Mouse (Mus musculus) MEL (cell line): ENCODE results near the gene Myzap. TPM values are rescaled to one million over a fixed set of nuclear protein-coding genes. Genes with fewer than 3 reads are reported as not detected.

Experiments
- DNase-seq: peaks from one replicate; pipeline ENCODE4 v3.0.0; 2011; ENCODE audit warnings: low read depth, low spot score
- H3K27ac ChIP-seq: 2 replicates; pipeline ENCODE4 v1.5.1; 2012; ENCODE audit warnings: low read depth, mild to moderate bottlenecking, control low read depth, low read length, moderate library complexity; ENCODE audit not compliant: control insufficient read depth
- H3K27me3 ChIP-seq, 2 experiments: fragments of 150-350 bp in 1 of 2; sonication (generic) in 1 of 2; 2 replicates each; pipeline ENCODE4 v1.6.1; 2012; ENCODE audit warnings: low read length in 2 of 2, mild to moderate bottlenecking in 2 of 2, improper control_type of control experiment in 1 of 2, moderate library complexity in 1 of 2; ENCODE audit not compliant: insufficient read depth in 2 of 2, control insufficient read depth in 1 of 2
- H3K36me3 ChIP-seq, 2 experiments: 2 replicates each; pipeline ENCODE4 v1.6.1; 2012 to 2014; ENCODE audit warnings: low read length in 2 of 2, improper control_type of control experiment in 1 of 2, inconsistent platforms in 1 of 2, mild to moderate bottlenecking in 1 of 2; ENCODE audit not compliant: insufficient read depth in 2 of 2, control insufficient read depth in 1 of 2
- H3K4me1 ChIP-seq, 2 experiments: fragments of 150-350 bp in 1 of 2; sonication (generic) in 1 of 2; 2 replicates each; pipeline ENCODE4 v1.6.1; 2012; ENCODE audit warnings: low read length in 2 of 2, improper control_type of control experiment in 1 of 2, mild to moderate bottlenecking in 1 of 2; ENCODE audit not compliant: insufficient read depth in 2 of 2, control insufficient read depth in 1 of 2
- H3K4me3 ChIP-seq, 2 experiments: fragments of 150-350 bp in 1 of 2; sonication (generic) in 1 of 2; 2 replicates each; pipeline ENCODE4 v1.5.1; 2012; ENCODE audit warnings: low read depth in 2 of 2, low read length in 2 of 2, mild to moderate bottlenecking in 2 of 2, moderate library complexity in 2 of 2, control low read depth in 1 of 2, improper control_type of control experiment in 1 of 2; ENCODE audit not compliant: control insufficient read depth in 1 of 2, insufficient read depth in 1 of 2
- H3K79me2 ChIP-seq: 2 replicates; pipeline ENCODE4 v1.6.1; 2012; ENCODE audit warnings: mild to moderate bottlenecking, low read length, moderate library complexity; ENCODE audit not compliant: control insufficient read depth, poor library complexity, insufficient read depth
- H3K9ac ChIP-seq: 2 replicates; pipeline ENCODE4 v1.6.1; 2012; ENCODE audit warnings: low read depth, mild to moderate bottlenecking, control low read depth, low read length, moderate library complexity; ENCODE audit not compliant: control insufficient read depth, poor library complexity, severe bottlenecking
- H3K9me3 ChIP-seq: fragments of 150-350 bp; sonication (generic); replicated peaks from 2 replicates; pipeline ENCODE4 v1.6.1; 2012; ENCODE audit warnings: mild to moderate bottlenecking, low read length, improper control_type of control experiment, moderate library complexity; ENCODE audit not compliant: insufficient read depth
- BHLHE40 ChIP-seq: IDR thresholded peaks from 2 replicates; pipeline ENCODE4 v1.6.1; 2012; ENCODE audit warnings: low read depth, mild to moderate bottlenecking, inconsistent platforms, low read length, improper control_type of control experiment, borderline replicate concordance
- CHD1 ChIP-seq: IDR thresholded peaks from 2 replicates; pipeline ENCODE4 v1.6.1; 2012; ENCODE audit warnings: low read depth, mild to moderate bottlenecking, inconsistent platforms, low read length, improper control_type of control experiment
- CHD2 ChIP-seq: IDR thresholded peaks from 2 replicates; pipeline ENCODE4 v1.6.1; 2011; ENCODE audit warnings: low read length, improper control_type of control experiment
- CTCF ChIP-seq, 3 experiments: IDR thresholded peaks in 2 of 3; conservative IDR thresholded peaks in 1 of 3; 2 replicates each; pipeline ENCODE4 v1.5.1; 2011 to 2012; ENCODE audit warnings: low read length in 3 of 3, low read depth in 2 of 3, mild to moderate bottlenecking in 2 of 3, improper control_type of control experiment in 1 of 3, inconsistent platforms in 1 of 3, mixed read lengths in 1 of 3, moderate library complexity in 1 of 3; ENCODE audit not compliant: control insufficient read depth in 1 of 3, insufficient read depth in 1 of 3, poor library complexity in 1 of 3, severe bottlenecking in 1 of 3
- E2F4 ChIP-seq: IDR thresholded peaks from 2 replicates; pipeline ENCODE4 v1.6.1; 2011; ENCODE audit warnings: low read depth, low read length, improper control_type of control experiment, borderline replicate concordance
- ELF1 ChIP-seq: IDR thresholded peaks from 2 replicates; pipeline ENCODE4 v1.6.1; 2014; ENCODE audit warnings: low read depth, mild to moderate bottlenecking, inconsistent platforms, low read length, improper control_type of control experiment, moderate library complexity
- EP300 ChIP-seq, 2 experiments: IDR thresholded peaks; 2 replicates each; pipeline ENCODE4 v1.6.1; 2011; ENCODE audit warnings: improper control_type of control experiment in 2 of 2, low read length in 2 of 2, low read depth in 1 of 2, mild to moderate bottlenecking in 1 of 2
- ETS1 ChIP-seq: IDR thresholded peaks from 2 replicates; pipeline ENCODE4 v1.6.1; 2012; ENCODE audit warnings: low read depth, mild to moderate bottlenecking, inconsistent platforms, low read length, improper control_type of control experiment, moderate library complexity
- GABPA ChIP-seq: IDR thresholded peaks from 2 replicates; pipeline ENCODE4 v1.6.1; 2012; ENCODE audit warnings: low read depth, mild to moderate bottlenecking, inconsistent platforms, low read length, improper control_type of control experiment, moderate library complexity
- HCFC1 ChIP-seq: IDR thresholded peaks from 2 replicates; pipeline ENCODE4 v1.6.1; 2012; ENCODE audit warnings: low read depth, mild to moderate bottlenecking, inconsistent platforms, low read length, improper control_type of control experiment, moderate library complexity
- JUND ChIP-seq: IDR thresholded peaks from 2 replicates; pipeline ENCODE4 v1.6.1; 2011; ENCODE audit warnings: low read depth, mild to moderate bottlenecking, improper control_type of control experiment, low read length
- KAT2A ChIP-seq: conservative IDR thresholded peaks from 2 replicates; pipeline ENCODE4 v1.6.1; 2012; ENCODE audit warnings: low read depth, low read length, improper control_type of control experiment, inconsistent platforms
- MAFK ChIP-seq: IDR thresholded peaks from 2 replicates; pipeline ENCODE4 v1.6.1; 2011; ENCODE audit warnings: low read depth, mild to moderate bottlenecking, low read length, improper control_type of control experiment, borderline replicate concordance
- MAX ChIP-seq: IDR thresholded peaks from 2 replicates; pipeline ENCODE4 v1.6.1; 2011; ENCODE audit warnings: low read length, improper control_type of control experiment
- MEF2A ChIP-seq: IDR thresholded peaks from 2 replicates; pipeline ENCODE4 v1.6.1; 2014; ENCODE audit warnings: low read depth, mild to moderate bottlenecking, inconsistent platforms, low read length, improper control_type of control experiment; ENCODE audit not compliant: poor library complexity, insufficient replicate concordance, severe bottlenecking; ENCODE audit errors: extremely low read depth
- MXI1 ChIP-seq: IDR thresholded peaks from 2 replicates; pipeline ENCODE4 v1.6.1; 2011; ENCODE audit warnings: mild to moderate bottlenecking, low read depth, low read length, improper control_type of control experiment
- MYB ChIP-seq: IDR thresholded peaks from 2 replicates; pipeline ENCODE4 v1.6.1; 2011; ENCODE audit warnings: mild to moderate bottlenecking, low read depth, low read length, improper control_type of control experiment
- MYC ChIP-seq: IDR thresholded peaks from 2 replicates; pipeline ENCODE4 v1.6.1; 2011; ENCODE audit warnings: low read depth, mild to moderate bottlenecking, low read length, improper control_type of control experiment, moderate library complexity
- NELFE ChIP-seq: IDR thresholded peaks from 2 replicates; pipeline ENCODE4 v1.6.1; 2011; ENCODE audit warnings: low read depth, low read length, improper control_type of control experiment
- NRF1 ChIP-seq: IDR thresholded peaks from 2 replicates; pipeline ENCODE4 v1.6.1; 2014; ENCODE audit warnings: low read depth, mild to moderate bottlenecking, inconsistent platforms, low read length, improper control_type of control experiment, moderate library complexity; ENCODE audit not compliant: poor library complexity, insufficient read depth, severe bottlenecking
- POLR2AphosphoS2 ChIP-seq: IDR thresholded peaks from 2 replicates; pipeline ENCODE4 v1.6.1; 2011; ENCODE audit warnings: low read length, improper control_type of control experiment
- POLR2AphosphoS5 ChIP-seq: IDR thresholded peaks from 2 replicates; pipeline ENCODE4 v1.6.1; 2012; ENCODE audit warnings: low read depth, borderline replicate concordance, mild to moderate bottlenecking, inconsistent platforms, low read length, moderate library complexity, mixed read lengths
- RAD21 ChIP-seq: IDR thresholded peaks from 2 replicates; pipeline ENCODE4 v1.6.1; 2011; ENCODE audit warnings: mild to moderate bottlenecking, low read depth, low read length, improper control_type of control experiment
- RCOR1 ChIP-seq: IDR thresholded peaks from 2 replicates; pipeline ENCODE4 v1.6.1; 2012; ENCODE audit warnings: low read depth, mild to moderate bottlenecking, inconsistent platforms, low read length, improper control_type of control experiment
- SIN3A ChIP-seq: IDR thresholded peaks from 2 replicates; pipeline ENCODE4 v1.6.1; 2012; ENCODE audit warnings: low read length, improper control_type of control experiment, inconsistent platforms
- SMC3 ChIP-seq: IDR thresholded peaks from 2 replicates; pipeline ENCODE4 v1.6.1; 2011; ENCODE audit warnings: low read depth, low read length, improper control_type of control experiment
- TAL1 ChIP-seq: IDR thresholded peaks from 2 replicates; pipeline ENCODE4 v1.6.1; 2012; ENCODE audit warnings: mild to moderate bottlenecking, inconsistent platforms, low read length, moderate library complexity, mixed read lengths
- TBP ChIP-seq: IDR thresholded peaks from 2 replicates; pipeline ENCODE4 v1.8.0; 2011; ENCODE audit warnings: low read depth, low read length, improper control_type of control experiment
- TCF12 ChIP-seq: IDR thresholded peaks from 2 replicates; pipeline ENCODE4 v1.6.1; 2014; ENCODE audit warnings: low read depth, mild to moderate bottlenecking, inconsistent platforms, low read length, improper control_type of control experiment, moderate library complexity
- UBTF ChIP-seq: IDR thresholded peaks from 2 replicates; pipeline ENCODE4 v1.6.1; 2012; ENCODE audit warnings: low read depth, mild to moderate bottlenecking, inconsistent platforms, low read length, improper control_type of control experiment, moderate library complexity, borderline replicate concordance; ENCODE audit not compliant: insufficient read depth
- USF1 ChIP-seq: IDR thresholded peaks from 2 replicates; pipeline ENCODE4 v1.6.1; 2014; ENCODE audit warnings: low read depth, mild to moderate bottlenecking, inconsistent platforms, low read length, improper control_type of control experiment, moderate library complexity
- USF2 ChIP-seq, 2 experiments: IDR thresholded peaks; 2 replicates each; pipeline ENCODE4 v1.6.1; 2011 to 2012; ENCODE audit warnings: improper control_type of control experiment in 2 of 2, low read length in 2 of 2, borderline replicate concordance in 1 of 2, inconsistent platforms in 1 of 2, low read depth in 1 of 2, mild to moderate bottlenecking in 1 of 2; ENCODE audit not compliant: insufficient read depth in 1 of 2
- ZC3H11A ChIP-seq: IDR thresholded peaks from 2 replicates; pipeline ENCODE4 v1.6.1; 2012; ENCODE audit warnings: low read depth, mild to moderate bottlenecking, inconsistent platforms, low read length, improper control_type of control experiment
- ZKSCAN1 ChIP-seq: IDR thresholded peaks from 2 replicates; pipeline ENCODE4 v1.6.1; 2012; ENCODE audit warnings: low read depth, mild to moderate bottlenecking, inconsistent platforms, low read length, improper control_type of control experiment, moderate library complexity
- ZMIZ1 ChIP-seq: IDR thresholded peaks from 2 replicates; pipeline ENCODE4 v1.6.1; 2012; ENCODE audit warnings: low read depth, mild to moderate bottlenecking, inconsistent platforms, low read length, improper control_type of control experiment, moderate library complexity
- ZNF384 ChIP-seq: IDR thresholded peaks from 2 replicates; pipeline ENCODE4 v1.6.1; 2012; ENCODE audit warnings: low read depth, mild to moderate bottlenecking, inconsistent platforms, low read length, improper control_type of control experiment
- polyA plus RNA-seq, 2 experiments: library from polyadenylated mRNA; stranded (reverse) in 1 of 2; unstranded in 1 of 2; fragments of >175 nt in 1 of 2; fragments of >200 nt in 1 of 2; gene quantifications; 2 replicates each; pipeline versions ENCODE4 v1.2.1 to v1.2.4; 2012; ENCODE audit warnings: low replicate concordance in 2 of 2, low read depth in 1 of 2; ENCODE audit not compliant: insufficient read length in 2 of 2, insufficient read depth in 1 of 2, missing spikeins in 1 of 2
- total RNA-seq: library from RNA; depleted of rRNA; stranded (reverse); fragments of 300-350 nt; gene quantifications from 2 replicates; pipeline ENCODE4 v1.2.3, GENCODE M21; 2012

The Myzap gene
- total and polyA plus RNA-seq, 3 experiments, result 0.06 TPM; not detected in 2

- DNase-seq, result peak; percentile 95
- Histone ChIP-seq H3K4me3 (peak within 1 kb of the TSS; percentile 79 to 100), H3K27ac (peak within 1 kb of the TSS; percentile 89), H3K9me3 (no peaks in the 10 kb centered on the region), H3K9ac (peak within 1 kb of the TSS; percentile 100), H3K79me2 (peaks cover 27% of the 10 kb centered on the region), H3K4me1 (peaks cover 2 to 6% of the 10 kb centered on the region in 2 experiments; a peak in 1 of 4 replicates), H3K36me3 (peaks cover 13 to 34% of the 10 kb centered on the region in 2 experiments), H3K27me3 (peaks cover 4 to 7% of the 10 kb centered on the region in 2 experiments; a peak in 3 of 4 replicates)
- no peak for TF ChIP-seq MEF2A
- TF ChIP-seq CHD2, result no peak
- no peak for TF ChIP-seq ZNF384
- peak; percentile 81 for TF ChIP-seq TBP
- no peak for TF ChIP-seq ZC3H11A
- TF ChIP-seq TCF12, result peak; percentile 26; the same call in 1 of the 2 replicates
- TF ChIP-seq KAT2A, result peak; percentile 73
- peak; percentile 81; the same call in 1 of the 2 replicates for TF ChIP-seq BHLHE40
- TF ChIP-seq E2F4, result peak; percentile 98
- TF ChIP-seq USF1, result no peak
- peak; percentile 36; the same call in 1 of the 2 replicates for TF ChIP-seq MYC
- TF ChIP-seq EP300 (IDR thresholded peaks at IDR 0.05; ENCODE audit: low read depth in 1 of 2, low read length in 2 of 2), result no peak
- TF ChIP-seq SMC3, result no peak
- TF ChIP-seq ZMIZ1, result peak; percentile 51; the same call in 1 of the 2 replicates
- no peak for TF ChIP-seq RAD21
- TF ChIP-seq MAX, result peak; percentile 9
- TF ChIP-seq POLR2AphosphoS2, result peak; percentile 51; the same call in 1 of the 2 replicates
- TF ChIP-seq GABPA, result no peak
- no peak for TF ChIP-seq RCOR1
- no peak for TF ChIP-seq NRF1
- peak; percentile 64 for TF ChIP-seq ETS1
- peak; percentile 97 for TF ChIP-seq ELF1
- peak; percentile 53 for TF ChIP-seq MXI1
- no peak for TF ChIP-seq CTCF (IDR thresholded peaks at IDR 0.05 in 2 of 3, conservative IDR thresholded peaks at IDR 0.05 in 1 of 3; ENCODE audit: control insufficient read depth in 1 of 3, insufficient read depth in 1 of 3, low read depth in 2 of 3, low read length in 3 of 3, poor library complexity in 1 of 3, severe bottlenecking in 1 of 3)
- 0 out of 2 replicates have a peak, but pooled peaks have one; percentile 65 for TF ChIP-seq UBTF
- no peak for TF ChIP-seq TAL1
- no peak for TF ChIP-seq POLR2AphosphoS5
- no peak for TF ChIP-seq JUND
- no peak for TF ChIP-seq MYB
- TF ChIP-seq MAFK, result no peak
- peak; percentile 77 for TF ChIP-seq SIN3A
- peak; percentile 90 for TF ChIP-seq HCFC1
- no peak for TF ChIP-seq ZKSCAN1
- peak; percentile 78 for TF ChIP-seq NELFE
- TF ChIP-seq USF2 (IDR thresholded peaks at IDR 0.05; ENCODE audit: borderline replicate concordance in 1 of 2, insufficient read depth in 1 of 2, low read depth in 1 of 2, low read length in 2 of 2), result no peak
- no peak for TF ChIP-seq CHD1
Observed at GRCm38 (mm10) chr9:71485475-71486094, 106.6 kb downstream of the Myzap start, which contains the start of gene Polr2m. Gene Polr2m, minus strand, starts transcription at chr9:71485935.
